Mouse (Mus musculus) thymus, postnatal 25 days (tissue): ENCODE measurements around the gene Pnpla8.
"Not testable (repeated sequence)": the region's sequence is repeated elsewhere in the genome, so short reads cannot be mapped to it uniquely, and the experiment has no call there.

Experiments used
- DNase-seq: peaks from one replicate; pipeline ENCODE4 v3.0.0; 2022

Pnpla8 gene

GRCm38 (mm10) chr12:44274125-44274835, 53.1 kb downstream of the Pnpla8 start:
- DNase-seq, result no peak

GRCm38 (mm10) chr12:44280147-44280546, 59.0 kb downstream of the Pnpla8 start:
- not testable (repeated sequence) for DNase-seq

GRCm38 (mm10) chr12:44281534-44281933, 60.4 kb downstream of the Pnpla8 start:
- no peak for DNase-seq

DNA sequence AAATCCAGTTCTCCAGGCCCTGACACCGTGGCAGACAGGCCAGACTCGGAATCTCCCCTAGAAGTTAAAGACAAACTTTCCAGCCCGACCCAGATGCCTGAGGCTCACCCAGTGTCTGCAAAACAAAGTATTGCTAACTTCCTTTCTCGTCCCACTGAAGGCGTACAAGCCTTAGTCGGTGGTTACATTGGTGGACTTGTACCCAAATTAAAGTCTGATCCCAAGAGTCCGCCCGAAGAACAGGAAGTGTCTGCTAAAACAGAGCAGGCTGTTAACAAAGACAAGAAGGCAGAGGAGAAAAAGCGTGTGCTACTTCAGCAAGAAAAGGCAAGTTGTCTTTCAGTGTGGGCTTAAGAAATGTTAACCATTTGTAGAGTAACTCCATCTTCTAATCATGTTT, 62.2 kb downstream of the Pnpla8 start:
- DNase-seq, result no peak

GRCm38 (mm10) chr12:44286992-44287391, 65.8 kb downstream of the Pnpla8 start:
- DNase-seq, result no peak

DNA sequence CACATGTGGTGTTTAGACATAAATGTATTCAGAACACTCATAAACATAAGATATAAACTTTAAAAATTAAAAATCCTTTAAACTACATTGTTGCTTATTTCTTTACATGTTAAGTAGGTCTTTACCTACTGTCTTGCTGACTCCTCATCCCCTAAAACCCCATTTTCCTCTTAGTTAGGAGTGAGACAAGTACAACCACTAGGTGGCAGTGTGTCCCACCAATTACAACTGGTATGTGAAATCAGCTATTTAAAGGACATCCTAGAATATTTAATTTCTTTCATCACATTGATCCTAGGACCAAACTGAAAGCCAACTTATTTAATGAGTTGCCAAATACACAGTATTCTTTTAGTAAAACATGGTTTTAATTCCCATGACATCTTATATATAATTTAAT, 71.1 kb downstream of the Pnpla8 start:
- peak; percentile 55 for DNase-seq

- DNase-seq, result no peak
Observed at GRCm38 (mm10) chr12:44300793-44301192, 79.6 kb downstream of the Pnpla8 start.

DNA sequence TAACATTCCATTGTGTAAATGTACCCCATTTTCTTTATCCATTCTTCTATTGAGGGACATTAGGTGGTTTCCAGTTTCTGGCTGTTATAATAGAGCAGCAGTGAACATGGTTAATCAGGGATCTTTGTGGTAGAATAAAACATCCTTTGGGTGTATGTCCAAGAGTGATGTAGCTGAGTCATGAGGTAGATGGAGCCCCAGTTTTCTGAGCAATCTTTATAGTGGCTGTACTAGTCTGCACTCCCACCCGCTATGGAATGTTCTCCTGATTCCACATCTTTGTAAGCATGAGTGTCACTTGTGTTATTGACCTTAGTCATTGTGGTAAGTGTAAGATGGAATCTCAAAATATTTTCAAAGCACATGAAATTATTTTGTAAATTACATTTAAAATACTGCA, 82.8 kb downstream of the Pnpla8 start:
- no peak for DNase-seq

DNA sequence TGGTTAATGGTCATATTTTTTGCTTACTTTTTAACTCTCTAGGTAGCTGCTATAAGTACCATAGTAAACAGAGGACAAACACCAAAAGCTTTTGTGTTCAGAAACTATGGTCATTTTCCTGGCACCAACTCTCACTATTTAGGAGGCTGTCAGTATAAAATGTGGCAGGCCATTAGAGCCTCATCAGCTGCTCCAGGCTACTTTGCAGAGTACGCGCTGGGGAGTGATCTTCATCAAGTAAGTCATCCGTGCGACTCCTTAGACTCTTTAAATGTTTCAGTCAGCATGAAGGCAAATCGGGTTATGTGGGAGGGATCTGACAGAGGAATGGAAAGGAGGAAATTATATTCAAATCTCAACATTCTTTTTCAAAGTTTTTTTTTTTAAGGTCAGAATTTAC, 83.7 kb downstream of the Pnpla8 start:
- DNase-seq, result no peak

DNA sequence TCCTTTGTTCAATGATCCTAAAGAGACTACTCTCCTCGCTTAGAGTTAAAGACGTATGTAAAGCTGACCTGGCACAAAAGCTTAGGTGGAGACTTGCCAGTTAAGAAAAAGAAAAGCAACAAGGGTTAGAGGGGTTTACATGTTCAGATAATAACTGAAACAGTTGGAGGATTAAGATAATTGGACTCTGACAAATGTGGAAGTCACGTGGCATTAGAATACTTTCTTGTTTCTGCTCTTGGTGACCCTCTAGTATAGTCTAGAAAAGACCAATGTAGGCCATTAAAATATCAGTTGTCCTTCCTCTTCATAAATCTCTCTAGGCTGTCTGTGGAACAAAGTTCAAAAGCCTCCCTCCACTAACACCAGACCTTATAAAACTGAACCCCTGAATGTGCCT, 87.1 kb downstream of the Pnpla8 start:
- DNase-seq, result no peak

DNA sequence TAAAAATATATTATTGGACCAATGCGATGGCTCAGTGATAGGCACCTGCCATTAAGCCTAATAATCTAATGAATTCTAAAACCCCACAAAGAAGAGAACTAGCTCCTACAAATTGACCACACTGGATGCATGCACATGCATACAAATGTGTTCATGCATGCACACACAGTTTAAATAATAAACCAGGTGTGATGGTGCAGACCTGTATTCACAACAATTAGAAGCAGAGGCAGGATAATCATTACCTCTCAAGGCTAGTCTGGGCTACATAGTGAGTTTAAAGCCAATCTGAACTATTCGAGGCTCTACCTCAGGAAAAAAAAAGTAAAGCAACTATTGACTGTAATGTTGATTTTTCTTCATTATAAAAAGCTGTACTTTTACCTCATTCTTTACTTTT, 94.0 kb downstream of the Pnpla8 start:
- no peak for DNase-seq

- no peak for DNase-seq
Observed at GRCm38 (mm10) chr12:44325091-44325490, 103.9 kb downstream of the Pnpla8 start.

GRCm38 (mm10) chr12:44327452-44327851, 106.3 kb downstream of the Pnpla8 start:
- DNase-seq, result no peak

DNA sequence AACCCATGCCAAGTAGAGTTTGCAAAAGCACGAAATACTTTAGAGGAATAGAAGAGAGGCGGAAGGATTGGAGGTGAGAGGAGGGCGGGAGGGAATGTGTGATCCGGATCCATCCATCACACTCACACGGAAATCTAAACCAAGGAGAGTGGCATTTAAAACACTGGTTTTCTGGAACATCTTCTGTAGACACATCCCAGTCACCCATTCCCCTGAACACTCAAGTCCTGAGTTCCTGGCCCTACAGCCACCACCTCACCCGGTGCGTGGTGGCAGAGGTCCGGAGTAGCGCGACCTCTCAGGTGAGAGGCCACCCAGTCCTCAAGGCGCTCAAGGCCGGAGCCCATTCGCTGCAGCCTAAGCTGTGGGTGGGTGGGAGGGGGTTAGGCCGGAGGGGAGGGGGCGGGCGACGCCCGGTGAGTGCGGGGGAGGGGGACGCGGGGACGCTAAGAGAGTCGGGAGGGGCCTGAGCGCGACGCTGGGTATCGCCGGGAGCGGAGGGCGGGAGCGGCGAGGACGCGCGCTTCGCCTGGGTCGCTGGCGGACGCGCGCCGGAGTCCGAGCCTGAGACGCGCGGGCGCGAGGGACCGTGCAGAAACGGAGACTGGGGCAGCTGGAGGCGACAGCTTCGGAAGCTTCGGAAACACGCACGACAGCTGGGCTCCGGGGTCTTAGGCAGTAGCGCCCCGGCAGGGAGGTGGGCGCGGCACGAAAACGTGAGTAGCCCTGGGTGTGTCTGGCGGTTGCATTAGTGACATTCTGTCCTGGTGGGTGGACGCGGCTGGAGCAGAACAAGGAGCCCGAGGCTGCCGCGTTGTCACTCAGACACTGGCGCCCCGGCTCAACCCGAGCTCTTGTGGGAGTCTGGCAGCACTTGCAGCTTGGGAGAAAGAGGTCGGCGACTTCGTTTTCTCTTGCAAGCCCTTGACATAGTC, 107.5 kb downstream of the Pnpla8 start, which contains the start of gene Nrcam:
Gene Nrcam, plus strand, starts transcription at position 505 of the 935 bp plus-strand sequence.
- DNase-seq, result peak; percentile 3

DNA sequence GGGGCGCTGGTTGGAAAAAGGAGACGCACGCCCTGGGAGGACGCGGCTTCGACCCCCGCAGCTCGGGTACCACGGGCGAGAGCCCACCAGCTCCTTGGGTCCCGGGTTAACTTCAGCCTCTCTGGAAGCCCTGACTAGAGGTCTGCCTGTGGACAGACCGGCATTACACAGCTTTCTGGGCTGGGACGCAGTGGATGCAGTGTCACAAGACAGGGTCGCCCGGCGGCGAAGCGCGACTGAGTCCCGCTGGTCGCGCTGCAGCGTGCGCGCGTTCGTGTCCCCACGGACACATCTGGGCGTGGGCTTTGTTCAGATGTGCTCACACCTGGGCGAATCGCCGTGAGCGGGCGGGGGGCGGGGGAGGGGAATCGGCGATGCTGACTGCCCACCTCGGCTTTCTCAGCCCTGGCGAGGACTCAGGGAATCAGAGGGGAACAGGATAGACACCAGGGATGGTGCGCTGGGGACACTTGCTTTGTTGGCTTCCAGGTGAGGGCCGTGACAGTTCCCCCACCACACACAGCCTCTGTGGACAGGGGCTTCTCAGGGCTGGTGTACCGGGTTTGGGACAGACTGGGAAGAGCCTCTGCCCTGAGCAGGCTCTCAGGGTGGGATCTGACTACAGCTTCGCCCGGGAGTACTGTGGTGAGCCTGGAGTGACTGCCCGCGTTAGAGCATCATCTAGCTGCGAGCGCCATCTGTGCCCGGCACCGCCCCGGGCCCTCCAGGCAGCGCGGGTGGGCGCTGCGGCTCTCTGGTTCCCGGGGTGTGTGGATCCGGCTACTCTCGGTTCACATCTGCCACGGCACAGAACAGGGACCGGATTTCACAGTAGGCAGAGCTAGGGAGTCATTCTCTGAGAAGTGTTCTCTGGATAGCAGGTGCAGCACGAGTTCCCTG, 108.4 kb downstream of the Pnpla8 start:
- no peak for DNase-seq

GRCm38 (mm10) chr12:44330216-44330719, 109.1 kb downstream of the Pnpla8 start:
- DNase-seq, result no peak

GRCm38 (mm10) chr12:44337136-44337640, 116.0 kb downstream of the Pnpla8 start:
- no peak for DNase-seq

DNA sequence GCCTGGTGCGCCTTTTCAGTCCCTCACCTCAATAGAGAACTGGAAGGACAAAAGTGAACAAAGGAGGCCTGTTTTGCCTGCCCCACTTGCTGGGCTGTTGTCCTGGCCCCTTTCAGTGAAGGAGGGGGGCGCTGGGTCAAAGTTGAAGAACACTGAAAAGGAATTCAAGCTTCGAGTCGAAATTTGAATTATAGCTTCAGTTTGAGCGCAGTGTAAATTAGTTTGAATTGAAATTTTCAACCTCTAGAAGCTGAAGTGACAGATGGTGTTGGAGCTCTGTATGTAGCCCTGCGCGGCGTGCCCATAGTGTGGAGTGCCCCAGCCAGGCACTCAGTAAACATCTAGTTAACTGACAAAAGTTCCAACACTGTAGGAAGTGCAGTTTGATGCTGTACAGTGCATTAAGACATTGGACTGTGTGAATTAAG, 117.0 kb downstream of the Pnpla8 start:
- no peak for DNase-seq

- DNase-seq, result no peak
Observed at GRCm38 (mm10) chr12:44344075-44344474, 122.9 kb downstream of the Pnpla8 start.

DNA sequence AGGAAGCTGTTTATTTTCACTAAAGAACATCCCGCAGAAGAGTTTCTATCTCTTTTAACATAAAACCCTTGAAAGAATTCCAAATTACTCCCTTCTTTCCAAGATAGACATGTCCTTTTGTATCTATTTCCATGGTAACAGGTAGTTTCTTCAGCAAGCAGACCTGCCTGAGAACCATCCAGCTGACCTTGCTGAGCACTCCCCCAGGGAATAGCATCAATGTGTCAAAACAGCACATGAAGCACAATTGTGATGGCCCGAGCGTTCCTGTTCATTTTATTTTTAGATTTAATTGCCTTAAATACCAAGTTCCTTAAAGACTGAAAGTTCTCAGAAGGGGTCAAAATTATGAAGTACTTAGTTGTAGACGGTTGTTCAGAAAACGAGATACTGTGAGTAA, 124.1 kb downstream of the Pnpla8 start:
- no peak for DNase-seq

DNA sequence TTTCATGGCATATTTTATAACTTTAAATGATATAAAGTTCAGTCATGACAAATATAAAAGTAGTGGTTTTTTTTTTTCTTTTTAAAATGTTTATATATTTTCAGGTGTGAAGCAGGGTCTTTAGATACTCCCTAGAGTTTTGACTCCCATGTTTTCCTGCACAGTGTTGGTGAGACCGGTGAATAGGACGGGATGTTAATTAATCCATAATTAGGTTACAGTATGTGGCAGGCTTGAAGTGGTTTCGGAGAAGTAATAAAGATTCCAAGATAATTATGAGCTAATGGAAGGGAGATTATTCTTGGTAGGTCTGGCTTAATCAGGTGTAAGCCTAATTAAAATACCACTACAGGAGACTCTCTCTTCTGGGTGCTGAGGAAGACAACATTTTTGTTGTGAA, 125.0 kb downstream of the Pnpla8 start:
- no peak for DNase-seq

DNA sequence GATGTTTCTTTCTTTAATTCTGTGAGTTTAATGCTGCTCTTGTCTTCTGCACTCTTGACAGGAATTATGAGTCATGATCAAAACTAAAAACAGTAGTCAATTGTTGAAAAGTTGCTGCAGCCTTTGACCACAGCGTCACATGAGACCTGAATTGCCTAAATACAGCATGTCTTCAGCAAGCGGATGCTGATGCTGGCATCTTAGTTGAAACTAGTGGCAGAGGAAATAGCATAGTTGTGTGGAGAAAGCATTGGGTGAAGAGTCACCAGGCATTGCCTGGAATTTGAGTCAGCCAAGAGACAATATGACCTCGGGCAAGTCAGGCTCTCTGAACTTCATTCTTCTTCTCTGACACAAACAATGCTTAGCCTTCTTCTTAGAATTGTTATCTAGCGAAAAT, 133.9 kb downstream of the Pnpla8 start:
- no peak for DNase-seq

DNA sequence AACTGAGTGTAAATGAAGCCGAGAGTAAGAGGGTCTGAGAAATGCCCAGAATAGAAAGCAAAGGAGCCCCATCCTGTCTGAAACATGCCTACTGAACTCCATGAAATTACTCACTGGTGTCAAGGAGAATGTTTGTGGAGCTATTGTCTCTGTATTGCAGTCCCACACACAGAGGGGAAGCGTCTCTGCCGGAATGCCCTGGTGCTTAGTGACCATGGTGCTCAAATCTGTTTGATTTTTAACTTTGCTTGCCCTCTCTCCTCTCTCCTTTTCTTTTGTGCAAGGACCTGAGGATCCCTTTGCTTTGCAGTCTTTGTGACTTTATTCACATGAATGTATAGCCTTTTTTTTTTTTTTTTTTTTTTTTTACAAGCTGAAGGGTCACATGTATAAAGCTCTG, 136.3 kb downstream of the Pnpla8 start:
- DNase-seq, result no peak
